Mouse (Mus musculus) brain, embryonic 14.5 days (tissue): ENCODE measurements around the gene Grasp.

Source experiments
- CTCF ChIP-seq: fragments of 200-500 bp; IDR thresholded peaks from 2 replicates; pipeline ENCODE4 v1.5.1; 2012; ENCODE audit warnings: inconsistent platforms, mild to moderate bottlenecking, moderate library complexity, borderline replicate concordance; ENCODE audit not compliant: insufficient read depth, insufficient read length; ENCODE audit errors: extremely low read depth
- POLR2A ChIP-seq: fragments of 200-500 bp; IDR thresholded peaks from 2 replicates; pipeline ENCODE4 v1.6.1; 2012; ENCODE audit warnings: mild to moderate bottlenecking, inconsistent platforms, borderline replicate concordance; ENCODE audit not compliant: poor library complexity, insufficient read depth, insufficient read length, severe bottlenecking; ENCODE audit errors: extremely low read depth

DNA sequence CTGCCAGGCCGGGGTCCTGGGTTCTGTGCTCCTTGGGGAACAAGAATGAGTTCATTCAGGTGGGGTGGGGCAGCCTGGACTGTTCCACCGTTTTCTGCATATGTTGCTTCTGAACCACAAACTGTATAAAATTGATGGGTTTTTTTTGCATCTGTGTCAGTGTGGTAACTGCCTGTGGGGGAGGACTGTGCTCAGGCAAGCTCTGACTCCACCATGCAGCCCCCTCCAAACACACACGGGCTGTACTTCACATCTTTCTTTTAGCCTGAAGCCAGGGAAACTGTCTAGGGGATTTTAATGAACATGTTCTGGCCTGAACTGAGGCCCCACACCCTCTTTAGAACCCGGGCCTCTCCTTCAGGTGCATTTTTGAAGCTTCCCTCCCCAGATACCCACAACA, 8.6 kb downstream of the Grasp start:
- TF ChIP-seq CTCF (no peak), POLR2A (no peak)
